Mouse (Mus musculus): ENCODE measurements at regions not wholly inside any gene's neighbourhood (a gene's known extent, or its start where the extent isn't known, plus 50 kb on each side); places are given as distances from the start of the nearest gene placed in this dataset.
A peak's percentile ranks its signal among the peaks of the same experiment; 100 is the strongest.

- no peak for TF ChIP-seq CTCF (conservative IDR thresholded peaks at IDR 0.05)
- Histone ChIP-seq H3K4me3 (no peak overlapping the region), H3K27ac (no peak overlapping the region)
- DNase-seq (ENCODE audit: low spot score in 2 of 2) = peak in 1 of 2 experiments; percentile 3
These were observed 199.7 kb upstream of the Gm9008 start for GRCm38 (mm10) chr6:76697146-76697891.

- TF ChIP-seq CTCF (conservative IDR thresholded peaks at IDR 0.05) = no peak
- DNase-seq (ENCODE audit: low spot score in 2 of 2) = no peak
- H3K27ac ChIP-seq = no peak overlapping the region
- H3K4me3 ChIP-seq = no peak overlapping the region
These were observed 191.2 kb upstream of the Gm9008 start for GRCm38 (mm10) chr6:76688831-76689230.

GRCm38 (mm10) chr6:76639583-76639982, 142.0 kb upstream of the Gm9008 start:
- Histone ChIP-seq H3K4me3 (no peak overlapping the region), H3K27ac (no peak overlapping the region)
- TF ChIP-seq CTCF (conservative IDR thresholded peaks at IDR 0.05) = no peak
- DNase-seq (ENCODE audit: low spot score in 2 of 2) = no peak

GRCm38 (mm10) chr6:76628379-76628778, 130.8 kb upstream of the Gm9008 start:
- no peak overlapping the region for H3K4me3 ChIP-seq
- TF ChIP-seq CTCF (conservative IDR thresholded peaks at IDR 0.05) = no peak
- DNase-seq (ENCODE audit: low spot score in 2 of 2) = no peak
- H3K27ac ChIP-seq = no peak overlapping the region

- Histone ChIP-seq H3K27ac (no peak overlapping the region), H3K4me3 (no peak overlapping the region)
- DNase-seq (ENCODE audit: low spot score in 2 of 2) = no peak
- no peak for TF ChIP-seq CTCF (conservative IDR thresholded peaks at IDR 0.05)
These were observed 123.9 kb upstream of the Gm9008 start for GRCm38 (mm10) chr6:76621499-76621898.

- no peak for TF ChIP-seq CTCF (conservative IDR thresholded peaks at IDR 0.05)
- Histone ChIP-seq H3K4me3 (no peak overlapping the region), H3K27ac (no peak overlapping the region)
- DNase-seq (ENCODE audit: low spot score in 2 of 2) = peak in 1 of 2 experiments; percentile 10
These were observed 123.2 kb upstream of the Gm9008 start for GRCm38 (mm10) chr6:76620754-76621204.
